Mouse (Mus musculus) erythroid progenitor cell, adult 5-6 weeks (primary cell): Measurements from ENCODE around the gene Ivl. TPM values are rescaled to one million over a fixed set of nuclear protein-coding genes. Genes with fewer than 3 reads are reported as not detected.

Source experiments
- total RNA-seq, 2 experiments: library from RNA; stranded (forward) in 1 of 2; stranded (reverse) in 1 of 2; fragments of 150-400 nt in 1 of 2; fragments of 186-747, 209-891 nt in 1 of 2; gene quantifications; 2 replicates each; pipeline versions ENCODE4 v1.2.3 to v1.2.4; 2015 to 2017; ENCODE audit warnings: low replicate concordance in 2 of 2

Ivl gene
- total RNA-seq, 2 experiments from 2014 or later = not detected

Other genes starting within 250 kb of the Ivl start
- not detected in 2 replicates for gene Sprr2d, start 234.6 kb downstream of the Ivl start, total RNA-seq (2015; ENCODE audit: low replicate concordance)
- not detected in 2 replicates for gene Sprr2d, start 234.6 kb downstream of the Ivl start, total RNA-seq (2017; ENCODE audit: low replicate concordance)
- gene Sprr2e, start 221.6 kb downstream of the Ivl start, total RNA-seq (2015; ENCODE audit: low replicate concordance) = not detected in 2 replicates
- not detected in 2 replicates for gene Sprr2e, start 221.6 kb downstream of the Ivl start, total RNA-seq (2017; ENCODE audit: low replicate concordance)
- not detected in 2 replicates for gene Sprr2f, start 208.5 kb downstream of the Ivl start, total RNA-seq (2015; ENCODE audit: low replicate concordance)
- not detected in 2 replicates for gene Sprr2f, start 208.5 kb downstream of the Ivl start, total RNA-seq (2017; ENCODE audit: low replicate concordance)
- gene Sprr2h, start 188.1 kb downstream of the Ivl start, total RNA-seq (2015; ENCODE audit: low replicate concordance) = not detected in 2 replicates
- not detected in 2 replicates for gene Sprr2h, start 188.1 kb downstream of the Ivl start, total RNA-seq (2017; ENCODE audit: low replicate concordance)
- not detected in 2 replicates for gene Sprr2i, start 165.7 kb downstream of the Ivl start, total RNA-seq (2015; ENCODE audit: low replicate concordance)
- not detected in 2 replicates for gene Sprr2i, start 165.7 kb downstream of the Ivl start, total RNA-seq (2017; ENCODE audit: low replicate concordance)
- gene Sprr2j-ps, start 155.7 kb downstream of the Ivl start, total RNA-seq (2015; ENCODE audit: low replicate concordance) = not detected in 2 replicates
- gene Sprr2j-ps, start 155.7 kb downstream of the Ivl start, total RNA-seq (2017; ENCODE audit: low replicate concordance) = not detected in 2 replicates
- 2.1 and 8.6 TPM in 2 replicates for gene Gm9774, start 144.3 kb downstream of the Ivl start, total RNA-seq (2015; ENCODE audit: low replicate concordance)
- gene Gm9774, start 144.3 kb downstream of the Ivl start, total RNA-seq (2017; ENCODE audit: low replicate concordance) = 2.3 and 3.0 TPM in 2 replicates
- gene Sprr2k, start 141.2 kb downstream of the Ivl start, total RNA-seq (2015; ENCODE audit: low replicate concordance) = not detected in 2 replicates
- not detected in 2 replicates for gene Sprr2k, start 141.2 kb downstream of the Ivl start, total RNA-seq (2017; ENCODE audit: low replicate concordance)
- gene Sprr1b, start 134.9 kb downstream of the Ivl start, total RNA-seq (2015; ENCODE audit: low replicate concordance) = not detected in 2 replicates
- gene Sprr1b, start 134.9 kb downstream of the Ivl start, total RNA-seq (2017; ENCODE audit: low replicate concordance) = not detected in 2 replicates
- not detected in 2 replicates for gene Sprr3, start 115.0 kb downstream of the Ivl start, total RNA-seq (2015; ENCODE audit: low replicate concordance)
- gene Sprr3, start 115.0 kb downstream of the Ivl start, total RNA-seq (2017; ENCODE audit: low replicate concordance) = not detected in 2 replicates
- gene Sprr1a, start 87.8 kb downstream of the Ivl start, total RNA-seq (2015; ENCODE audit: low replicate concordance) = not detected in 2 replicates
- not detected in 2 replicates for gene Sprr1a, start 87.8 kb downstream of the Ivl start, total RNA-seq (2017; ENCODE audit: low replicate concordance)
- gene Sprr4, start 73.2 kb downstream of the Ivl start, total RNA-seq (2015; ENCODE audit: low replicate concordance) = not detected in 2 replicates
- not detected in 2 replicates for gene Sprr4, start 73.2 kb downstream of the Ivl start, total RNA-seq (2017; ENCODE audit: low replicate concordance)
- gene 2310046K23Rik, start 39.2 kb downstream of the Ivl start, total RNA-seq (2015; ENCODE audit: low replicate concordance) = not detected in 2 replicates
- not detected in 2 replicates for gene 2310046K23Rik, start 39.2 kb downstream of the Ivl start, total RNA-seq (2017; ENCODE audit: low replicate concordance)
- not detected in 2 replicates for gene Smcp, start 15.3 kb upstream of the Ivl start, total RNA-seq (2015; ENCODE audit: low replicate concordance)
- gene Smcp, start 15.3 kb upstream of the Ivl start, total RNA-seq (2017; ENCODE audit: low replicate concordance) = not detected in 2 replicates
- not detected in 2 replicates for gene 2210017I01Rik, start 33.8 kb upstream of the Ivl start, total RNA-seq (2015; ENCODE audit: low replicate concordance)
- not detected in 2 replicates for gene 2210017I01Rik, start 33.8 kb upstream of the Ivl start, total RNA-seq (2017; ENCODE audit: low replicate concordance)
- gene Lce6a, start 47.9 kb upstream of the Ivl start, total RNA-seq (2015; ENCODE audit: low replicate concordance) = not detected in 2 replicates
- not detected in 2 replicates for gene Lce6a, start 47.9 kb upstream of the Ivl start, total RNA-seq (2017; ENCODE audit: low replicate concordance)
- not detected in 2 replicates for gene Lce1a1, start 74.6 kb upstream of the Ivl start, total RNA-seq (2015; ENCODE audit: low replicate concordance)
- not detected in 2 replicates for gene Lce1a1, start 74.6 kb upstream of the Ivl start, total RNA-seq (2017; ENCODE audit: low replicate concordance)
- not detected in 2 replicates for gene Lce1b, start 83.2 kb upstream of the Ivl start, total RNA-seq (2015; ENCODE audit: low replicate concordance)
- not detected in 2 replicates for gene Lce1b, start 83.2 kb upstream of the Ivl start, total RNA-seq (2017; ENCODE audit: low replicate concordance)
- gene Lce1a2, start 96.6 kb upstream of the Ivl start, total RNA-seq (2015; ENCODE audit: low replicate concordance) = not detected in 2 replicates
- gene Lce1a2, start 96.6 kb upstream of the Ivl start, total RNA-seq (2017; ENCODE audit: low replicate concordance) = not detected in 2 replicates
- not detected in 2 replicates for gene Lce1c, start 105.5 kb upstream of the Ivl start, total RNA-seq (2015; ENCODE audit: low replicate concordance)
- not detected in 2 replicates for gene Lce1c, start 105.5 kb upstream of the Ivl start, total RNA-seq (2017; ENCODE audit: low replicate concordance)
- not detected in 2 replicates for gene Lce1d, start 113.5 kb upstream of the Ivl start, total RNA-seq (2015; ENCODE audit: low replicate concordance)
- gene Lce1d, start 113.5 kb upstream of the Ivl start, total RNA-seq (2017; ENCODE audit: low replicate concordance) = not detected in 2 replicates
- not detected in 2 replicates for gene Lce1e, start 135.3 kb upstream of the Ivl start, total RNA-seq (2015; ENCODE audit: low replicate concordance)
- gene Lce1e, start 135.3 kb upstream of the Ivl start, total RNA-seq (2017; ENCODE audit: low replicate concordance) = not detected in 2 replicates
- not detected in 2 replicates for gene Lce1f, start 146.6 kb upstream of the Ivl start, total RNA-seq (2015; ENCODE audit: low replicate concordance)
- gene Lce1f, start 146.6 kb upstream of the Ivl start, total RNA-seq (2017; ENCODE audit: low replicate concordance) = not detected in 2 replicates
- not detected in 2 replicates for gene Gm38119, start 165.4 kb upstream of the Ivl start, total RNA-seq (2015; ENCODE audit: low replicate concordance)
- gene Gm38119, start 165.4 kb upstream of the Ivl start, total RNA-seq (2017; ENCODE audit: low replicate concordance) = not detected in 2 replicates
- not detected in 2 replicates for gene Lce1g, start 178.6 kb upstream of the Ivl start, total RNA-seq (2015; ENCODE audit: low replicate concordance)
- gene Lce1g, start 178.6 kb upstream of the Ivl start, total RNA-seq (2017; ENCODE audit: low replicate concordance) = not detected in 2 replicates
- not detected in 2 replicates for gene Lce1h, start 191.3 kb upstream of the Ivl start, total RNA-seq (2015; ENCODE audit: low replicate concordance)
- not detected in 2 replicates for gene Lce1h, start 191.3 kb upstream of the Ivl start, total RNA-seq (2017; ENCODE audit: low replicate concordance)
- gene Lce1i, start 205.2 kb upstream of the Ivl start, total RNA-seq (2015; ENCODE audit: low replicate concordance) = not detected in 2 replicates
- gene Lce1i, start 205.2 kb upstream of the Ivl start, total RNA-seq (2017; ENCODE audit: low replicate concordance) = not detected in 2 replicates
- not detected in 2 replicates for gene Lce1j, start 216.8 kb upstream of the Ivl start, total RNA-seq (2015; ENCODE audit: low replicate concordance)
- not detected in 2 replicates for gene Lce1j, start 216.8 kb upstream of the Ivl start, total RNA-seq (2017; ENCODE audit: low replicate concordance)
- not detected in 2 replicates for gene Lce1k, start 234.2 kb upstream of the Ivl start, total RNA-seq (2015; ENCODE audit: low replicate concordance)
- not detected in 2 replicates for gene Lce1k, start 234.2 kb upstream of the Ivl start, total RNA-seq (2017; ENCODE audit: low replicate concordance)